10 mouse cellular contexts compared by ENCODE assay signal in the genomic region with DNA sequence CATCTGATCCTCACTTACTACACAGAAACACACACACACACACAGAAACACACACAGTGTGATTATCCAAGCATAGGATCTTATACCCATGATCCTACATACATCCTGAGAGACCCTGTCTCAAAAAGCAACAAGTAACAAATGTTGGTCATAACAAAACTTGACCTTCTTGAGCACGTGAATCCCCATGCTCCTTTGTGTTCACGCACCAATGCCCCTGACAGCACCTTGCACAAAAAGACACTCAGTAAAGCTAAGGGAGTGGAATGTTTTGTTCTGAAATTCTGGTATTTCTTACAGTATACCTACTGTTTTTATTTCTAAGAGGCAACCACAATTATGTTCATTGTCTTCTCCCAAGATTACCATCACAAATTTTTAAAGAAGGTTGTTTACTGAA. TPM values are rescaled to one million over a fixed set of nuclear protein-coding genes. Genes with fewer than 3 reads are reported as not detected.
A peak's percentile ranks its signal among the peaks of the same experiment; 100 is the strongest.
DNase-seq lines count a peak whose midpoint lies in the region; ATAC-seq and TF ChIP-seq lines count a peak whose summit lies in the region.
"Had no signal": no experiment of that assay in that cellular context is flagged by ENCODE, and none has a peak within 500 bp of the region (broad histone marks: within the 10 kb centered on the region; RNA-seq: fewer than 3 reads in every experiment).

No protein-coding gene starts in this region.

- intact Hi-C loops in left cerebral cortex, postnatal 4 days (cut with DNase I), result no loop called here

- WGBS in kidney, postnatal 0 days, result 53% methylated on average over 2 of the region's 2 CpGs
- WGBS in embryonic facial prominence, embryonic 14.5 days, result 79% methylated on average over 2 of the region's 2 CpGs
- WGBS in hindbrain, postnatal 0 days, result 50% methylated on average over 2 of the region's 2 CpGs
- WGBS in midbrain, embryonic 16.5 days, result 61% methylated on average over 2 of the region's 2 CpGs

- no peak overlapping the region for H3K27ac ChIP-seq in kidney, postnatal 0 days
- H3K27ac ChIP-seq in embryonic facial prominence, embryonic 14.5 days (replicated peaks; ENCODE audit: low read depth, low read length), result no peak overlapping the region
- H3K27ac ChIP-seq in hindbrain, postnatal 0 days, result no peak overlapping the region
- H3K27ac ChIP-seq in midbrain, embryonic 16.5 days (ENCODE audit: low read length), result no peak overlapping the region

- no peak for DNase-seq in kidney, postnatal 0 days (ENCODE audit: low spot score)
- no peak for DNase-seq in kidney, postnatal 36 days
- DNase-seq in embryonic facial prominence, embryonic 14.5 days (ENCODE audit: low spot score), result no peak
- DNase-seq in hindbrain, postnatal 0 days (ENCODE audit: low spot score), result no peak
- no peak for DNase-seq in B cell, adult 2 months
- DNase-seq in embryo, embryonic 9.5 days (ENCODE audit: extremely low spot score), result no peak
- no peak for DNase-seq in left cerebral cortex, postnatal 4 days
- DNase-seq: cerebellum, adult 9-10 months had no signal

- H3K4me1 ChIP-seq in kidney, postnatal 0 days (replicated peaks; ENCODE audit: insufficient read depth, low read length), result peaks cover 11% of the 10 kb centered on the region; the same call in 1 of the 2 replicates
- H3K4me1 ChIP-seq in embryonic facial prominence, embryonic 14.5 days (ENCODE audit: control insufficient read depth, insufficient read depth, low read length), result peaks cover 14% of the 10 kb centered on the region
- H3K4me1 ChIP-seq in hindbrain, postnatal 0 days (ENCODE audit: insufficient read depth, low read length), result peaks cover 6% of the 10 kb centered on the region; the same call in 1 of the 2 replicates
- H3K4me1 ChIP-seq in midbrain, embryonic 16.5 days (ENCODE audit: control insufficient read depth, insufficient read depth, low read length), result peaks cover 15% of the 10 kb centered on the region

- TF ChIP-seq CTCF in kidney, postnatal 0 days (IDR thresholded peaks at IDR 0.05; ENCODE audit: low read depth), result no peak
- no peak for TF ChIP-seq CTCF in hindbrain, postnatal 0 days (IDR thresholded peaks at IDR 0.05; ENCODE audit: low read depth)

- H3K4me3 ChIP-seq in kidney, postnatal 0 days (replicated peaks; ENCODE audit: low read depth, low read length), result peak overlapping the region; percentile 77; the same call in 1 of the 2 replicates
- peak overlapping the region; percentile 83 for H3K4me3 ChIP-seq in embryonic facial prominence, embryonic 14.5 days (ENCODE audit: low read depth, low read length)
- peak overlapping the region; percentile 71 for H3K4me3 ChIP-seq in hindbrain, postnatal 0 days (ENCODE audit: low read length)
- no peak overlapping the region for H3K4me3 ChIP-seq in midbrain, embryonic 16.5 days (ENCODE audit: low read depth, low read length)

- H3K36me3 ChIP-seq in kidney, postnatal 0 days (ENCODE audit: insufficient read depth, low read length), result 0 out of 2 replicates have a peak, but pooled peaks cover 12% of the 10 kb centered on the region
- H3K36me3 ChIP-seq in embryonic facial prominence, embryonic 14.5 days (ENCODE audit: control insufficient read depth, insufficient read depth, low read length), result peaks cover 29% of the 10 kb centered on the region
- H3K36me3 ChIP-seq in hindbrain, postnatal 0 days (ENCODE audit: insufficient read depth, low read length), result peaks cover 17% of the 10 kb centered on the region; the same call in 1 of the 2 replicates
- peaks cover 4% of the 10 kb centered on the region for H3K36me3 ChIP-seq in midbrain, embryonic 16.5 days (ENCODE audit: control insufficient read depth, insufficient read depth, low read length)

- no peaks in the 10 kb centered on the region for H3K9me3 ChIP-seq in kidney, postnatal 0 days (replicated peaks; ENCODE audit: low read length)
- H3K9me3 ChIP-seq in embryonic facial prominence, embryonic 14.5 days (ENCODE audit: control insufficient read depth, low read length), result no peaks in the 10 kb centered on the region
- no peaks in the 10 kb centered on the region for H3K9me3 ChIP-seq in hindbrain, postnatal 0 days (ENCODE audit: low read length)
- H3K9me3 ChIP-seq in midbrain, embryonic 16.5 days (replicated peaks; ENCODE audit: control insufficient read depth, low read length, poor library complexity, severe bottlenecking), result no peaks in the 10 kb centered on the region

- H3K4me2 ChIP-seq in kidney, postnatal 0 days (ENCODE audit: low read length), result peak overlapping the region; percentile 61
- peak overlapping the region; percentile 87 for H3K4me2 ChIP-seq in embryonic facial prominence, embryonic 14.5 days (ENCODE audit: low read depth, low read length)
- H3K4me2 ChIP-seq in hindbrain, postnatal 0 days (ENCODE audit: low read depth, low read length), result peak overlapping the region; percentile 82
- peak overlapping the region; percentile 87 for H3K4me2 ChIP-seq in midbrain, embryonic 16.5 days (ENCODE audit: low read length)

- no peak for ATAC-seq in kidney, postnatal 0 days (replicated peaks; ENCODE audit: low FRiP score, low read depth)
- ATAC-seq in embryonic facial prominence, embryonic 14.5 days (ENCODE audit: low read depth), result no peak
- ATAC-seq in hindbrain, postnatal 0 days, result no peak
- ATAC-seq in midbrain, embryonic 16.5 days, result no peak

- H3K27me3 ChIP-seq in kidney, postnatal 0 days (ENCODE audit: insufficient read depth, low read length), result no peaks in the 10 kb centered on the region
- no peaks in the 10 kb centered on the region for H3K27me3 ChIP-seq in embryonic facial prominence, embryonic 14.5 days (replicated peaks; ENCODE audit: control insufficient read depth, insufficient read depth, low read length)
- H3K27me3 ChIP-seq in hindbrain, postnatal 0 days (ENCODE audit: insufficient read depth, low read length), result no peaks in the 10 kb centered on the region
- no peaks in the 10 kb centered on the region; the same call in 1 of the 2 replicates for H3K27me3 ChIP-seq in midbrain, embryonic 16.5 days (ENCODE audit: control insufficient read depth, insufficient read depth, low read depth, low read length)

- H3K9ac ChIP-seq in kidney, postnatal 0 days (ENCODE audit: low read depth, low read length), result peak overlapping the region; percentile 76; the same call in 1 of the 2 replicates
- peak overlapping the region; percentile 89; the same call in 1 of the 2 replicates for H3K9ac ChIP-seq in embryonic facial prominence, embryonic 14.5 days (ENCODE audit: low read depth, low read length)
- no peak overlapping the region; the same call in 1 of the 2 replicates for H3K9ac ChIP-seq in hindbrain, postnatal 0 days (replicated peaks; ENCODE audit: low read length)
- H3K9ac ChIP-seq in midbrain, embryonic 16.5 days (ENCODE audit: low read depth, low read length), result no peak overlapping the region

RNA-seq across cellular contexts. Expression of gene Eftud2, which starts 1.2 kb away (rescaled TPM):
- polyA plus RNA-seq in kidney, postnatal 0 days (2015; fragmentation: Nextera tagmentation; extraction: Ambion mirVana), result 127 and 140 TPM in 2 replicates
- 130 and 154 TPM in 2 replicates for polyA plus RNA-seq in embryonic facial prominence, embryonic 14.5 days (2014; fragmentation: Nextera tagmentation; extraction: Ambion mirVana)
- 63.8 and 70.8 TPM in 2 replicates for total RNA-seq in hindbrain, postnatal 0 days (2014; rRNA removed)
- 104 and 106 TPM in 2 replicates for polyA plus RNA-seq in hindbrain, postnatal 0 days (2015; fragmentation: Nextera tagmentation; extraction: Ambion mirVana)
- 133 and 134 TPM in 2 replicates for polyA plus RNA-seq in midbrain, embryonic 16.5 days (2015; fragmentation: Nextera tagmentation; extraction: Ambion mirVana)
- total RNA-seq in left cerebral cortex, postnatal 4 days (2021), result 100 to 1,000 TPM; 113 to 125 TPM

RNA-seq across cellular contexts. Expression of gene Ccdc103, which starts 1.4 kb away (rescaled TPM):
- polyA plus RNA-seq in kidney, postnatal 0 days (2015; fragmentation: Nextera tagmentation; extraction: Ambion mirVana), result 1.8 and 2.1 TPM in 2 replicates
- polyA plus RNA-seq in embryonic facial prominence, embryonic 14.5 days (2014; fragmentation: Nextera tagmentation; extraction: Ambion mirVana), result 1.0 and 2.3 TPM in 2 replicates
- total RNA-seq in hindbrain, postnatal 0 days (2014; rRNA removed), result 0.25 and 0.31 TPM in 2 replicates
- 2.2 and 2.4 TPM in 2 replicates for polyA plus RNA-seq in hindbrain, postnatal 0 days (2015; fragmentation: Nextera tagmentation; extraction: Ambion mirVana)
- 2.3 TPM in 2 replicates for polyA plus RNA-seq in midbrain, embryonic 16.5 days (2015; fragmentation: Nextera tagmentation; extraction: Ambion mirVana)
- under 1 TPM; 0.48 to 0.95 TPM for total RNA-seq in left cerebral cortex, postnatal 4 days (2021)

RNA-seq across cellular contexts. Expression of gene Fam187a, which starts 5.4 kb away (rescaled TPM):
- 0.11 TPM in 1 of 2 replicates, not detected in the other for polyA plus RNA-seq in kidney, postnatal 0 days (2015; fragmentation: Nextera tagmentation; extraction: Ambion mirVana)
- polyA plus RNA-seq in embryonic facial prominence, embryonic 14.5 days (2014; fragmentation: Nextera tagmentation; extraction: Ambion mirVana), result not detected in 2 replicates
- total RNA-seq in hindbrain, postnatal 0 days (2014; rRNA removed), result not detected in 2 replicates
- not detected in 2 replicates for polyA plus RNA-seq in hindbrain, postnatal 0 days (2015; fragmentation: Nextera tagmentation; extraction: Ambion mirVana)
- polyA plus RNA-seq in midbrain, embryonic 16.5 days (2015; fragmentation: Nextera tagmentation; extraction: Ambion mirVana), result not detected in 2 replicates
- total RNA-seq in left cerebral cortex, postnatal 4 days (2021), result not detected
- total RNA-seq: left cerebral cortex, adult 2 months had no signal

RNA-seq across cellular contexts. Expression of gene Gfap, which starts 21.2 kb away (rescaled TPM):
- polyA plus RNA-seq in kidney, postnatal 0 days (2015; fragmentation: Nextera tagmentation; extraction: Ambion mirVana), result 0.20 and 0.33 TPM in 2 replicates
- polyA plus RNA-seq in embryonic facial prominence, embryonic 14.5 days (2014; fragmentation: Nextera tagmentation; extraction: Ambion mirVana), result 0.31 and 0.45 TPM in 2 replicates
- 79.1 and 105 TPM in 2 replicates for total RNA-seq in hindbrain, postnatal 0 days (2014; rRNA removed)
- polyA plus RNA-seq in hindbrain, postnatal 0 days (2015; fragmentation: Nextera tagmentation; extraction: Ambion mirVana), result 74.4 and 89.2 TPM in 2 replicates
- polyA plus RNA-seq in midbrain, embryonic 16.5 days (2015; fragmentation: Nextera tagmentation; extraction: Ambion mirVana), result 0.27 and 1.2 TPM in 2 replicates
- 10 to 100 TPM; 37.2 to 56.0 TPM for total RNA-seq in left cerebral cortex, postnatal 4 days (2021)

RNA-seq across cellular contexts. Expression of gene Higd1b, which starts 43.9 kb away (rescaled TPM):
- 2.9 and 3.0 TPM in 2 replicates for polyA plus RNA-seq in kidney, postnatal 0 days (2015; fragmentation: Nextera tagmentation; extraction: Ambion mirVana)
- polyA plus RNA-seq in embryonic facial prominence, embryonic 14.5 days (2014; fragmentation: Nextera tagmentation; extraction: Ambion mirVana), result 0.79 and 1.3 TPM in 2 replicates
- total RNA-seq in hindbrain, postnatal 0 days (2014; rRNA removed), result 12.4 and 15.8 TPM in 2 replicates
- 14.5 and 15.0 TPM in 2 replicates for polyA plus RNA-seq in hindbrain, postnatal 0 days (2015; fragmentation: Nextera tagmentation; extraction: Ambion mirVana)
- polyA plus RNA-seq in midbrain, embryonic 16.5 days (2015; fragmentation: Nextera tagmentation; extraction: Ambion mirVana), result 15.7 and 19.3 TPM in 2 replicates
- 1 to 10 TPM; 3.8 to 6.7 TPM for total RNA-seq in left cerebral cortex, postnatal 4 days (2021)

Comparison
In these comparisons a context has a peak if more than half of its experiments do, and no peak if none do; other contexts are left out.
1. H3K9ac ChIP-seq: peak in kidney, postnatal 0 days (single experiment) and embryonic facial prominence, embryonic 14.5 days (single experiment); none in hindbrain, postnatal 0 days (single experiment) and midbrain, embryonic 16.5 days (single experiment).
2. Peak in every context shown above with its lines, with median percentiles within 50 percentile points of each other: H3K4me2 ChIP-seq.